Mouse (Mus musculus): ENCODE measurements around the gene Ntpcr. TPM values are rescaled to one million over a fixed set of nuclear protein-coding genes. Genes with fewer than 3 reads are reported as not detected.

Ntpcr gene
- polyA plus RNA-seq, 1 experiment = 27.4 TPM

DNA sequence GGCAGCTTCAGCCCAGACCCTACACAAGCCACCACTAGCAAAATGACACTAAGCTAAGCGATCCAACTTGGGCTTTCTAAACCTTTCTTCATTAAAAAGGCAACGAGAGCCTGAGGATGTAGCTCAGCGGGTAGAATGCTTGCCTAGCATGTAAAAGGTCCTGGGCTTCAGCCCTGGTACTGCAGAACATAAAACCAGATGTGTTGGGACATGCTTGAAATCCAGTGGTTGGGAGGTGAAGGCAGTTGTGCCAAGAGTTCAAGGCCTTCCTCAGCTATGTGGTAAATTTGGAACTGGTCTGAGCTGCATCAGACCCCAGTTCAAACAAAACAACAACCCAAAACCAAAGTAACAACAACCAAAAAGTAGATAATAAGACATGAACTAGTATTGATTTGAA lies 46.6 kb downstream of the Ntpcr start:
- H3K27me3 ChIP-seq (ENCODE audit: control insufficient read depth, insufficient read depth, low read length) = no peaks in the 10 kb centered on the region
- WGBS = 96% methylated on average over 3 of the region's 3 CpGs
- H3K36me3 ChIP-seq (ENCODE audit: control insufficient read depth, insufficient read depth, low read length) = no peaks in the 10 kb centered on the region
- DNase-seq = no peak
- TF ChIP-seq POLR2A (IDR thresholded peaks at IDR 0.05; ENCODE audit: control insufficient read depth, extremely low read depth, insufficient read depth, low read length, poor library complexity) = no peak
- TF ChIP-seq CTCF (IDR thresholded peaks at IDR 0.05; ENCODE audit: borderline replicate concordance, control insufficient read depth, extremely low read depth, insufficient read depth, low read length, poor library complexity) = no peak
- H3K27ac ChIP-seq (ENCODE audit: control insufficient read depth, insufficient read depth, low read length) = no peak overlapping the region
- H3K4me3 ChIP-seq (ENCODE audit: control insufficient read depth, insufficient read depth, low read length) = no peak overlapping the region
- no peaks in the 10 kb centered on the region for H3K4me1 ChIP-seq (replicated peaks; ENCODE audit: control insufficient read depth, insufficient read depth, low read length)

DNA sequence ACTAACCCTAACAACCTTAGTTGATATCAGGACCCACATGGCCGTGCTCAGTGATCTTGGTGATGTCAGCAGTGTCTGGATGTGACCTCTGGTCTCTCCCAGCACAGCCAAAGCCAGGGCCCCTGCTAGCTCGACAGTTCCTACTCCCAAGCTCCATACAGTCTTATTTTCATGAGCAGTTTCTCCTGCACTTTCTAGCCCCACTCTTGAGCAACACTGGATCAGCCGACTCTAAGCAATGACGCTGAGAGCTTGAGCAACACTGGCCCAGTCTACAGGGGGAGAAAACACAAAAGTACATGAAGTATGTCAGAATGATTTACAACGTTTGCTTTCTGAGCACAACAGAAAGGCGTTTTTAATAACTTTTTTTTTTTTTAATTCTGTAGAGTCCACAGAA lies 47.0 kb downstream of the Ntpcr start:
- Histone ChIP-seq H3K4me1 (replicated peaks; ENCODE audit: control insufficient read depth, insufficient read depth, low read length) (no peaks in the 10 kb centered on the region), H3K27me3 (ENCODE audit: control insufficient read depth, insufficient read depth, low read length) (no peaks in the 10 kb centered on the region), H3K4me3 (ENCODE audit: control insufficient read depth, insufficient read depth, low read length) (no peak overlapping the region), H3K36me3 (ENCODE audit: control insufficient read depth, insufficient read depth, low read length) (no peaks in the 10 kb centered on the region), H3K27ac (ENCODE audit: control insufficient read depth, insufficient read depth, low read length) (no peak overlapping the region)
- TF ChIP-seq CTCF (IDR thresholded peaks at IDR 0.05; ENCODE audit: borderline replicate concordance, control insufficient read depth, extremely low read depth, insufficient read depth, low read length, poor library complexity) (no peak), POLR2A (IDR thresholded peaks at IDR 0.05; ENCODE audit: control insufficient read depth, extremely low read depth, insufficient read depth, low read length, poor library complexity) (no peak)
- 83% methylated on average over 6 of the region's 6 CpGs for WGBS
- no peak for DNase-seq

DNA sequence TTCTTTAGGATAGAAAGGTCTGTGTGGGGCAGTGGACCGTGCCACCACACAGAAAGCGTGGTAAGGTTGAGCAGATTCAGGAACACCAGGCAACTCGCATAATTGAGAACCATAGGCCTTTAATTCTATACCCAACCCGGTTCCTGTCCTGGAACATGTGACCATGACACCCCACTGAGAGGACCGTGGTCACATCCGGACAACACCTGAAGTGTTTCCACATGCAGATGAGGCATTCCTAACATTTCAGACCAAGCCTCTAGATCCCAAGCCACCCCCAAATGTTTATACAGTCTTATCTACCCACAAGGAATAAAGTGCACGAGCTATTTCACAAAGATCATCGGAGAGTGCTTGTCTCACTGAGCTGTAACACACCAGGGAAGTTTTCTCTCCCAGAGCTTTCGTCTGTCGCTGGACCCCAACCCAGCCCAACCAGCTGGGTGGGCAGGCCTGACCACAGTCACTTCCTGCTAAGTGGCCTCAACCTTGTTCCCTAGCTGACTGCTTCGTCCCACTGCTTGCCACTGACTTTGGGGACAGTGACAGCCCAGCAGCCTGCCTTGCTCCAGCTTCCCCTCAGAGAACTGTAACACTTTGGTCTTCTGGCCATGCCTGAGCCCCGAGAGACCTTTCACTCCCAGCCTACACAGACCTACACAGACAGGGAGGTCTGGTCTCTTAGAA lies 47.9 kb downstream of the Ntpcr start:
- Histone ChIP-seq H3K27ac (ENCODE audit: control insufficient read depth, insufficient read depth, low read length) (no peak overlapping the region), H3K36me3 (ENCODE audit: control insufficient read depth, insufficient read depth, low read length) (no peaks in the 10 kb centered on the region), H3K27me3 (ENCODE audit: control insufficient read depth, insufficient read depth, low read length) (no peaks in the 10 kb centered on the region), H3K4me1 (replicated peaks; ENCODE audit: control insufficient read depth, insufficient read depth, low read length) (no peaks in the 10 kb centered on the region), H3K4me3 (ENCODE audit: control insufficient read depth, insufficient read depth, low read length) (no peak overlapping the region)
- TF ChIP-seq CTCF (IDR thresholded peaks at IDR 0.05; ENCODE audit: borderline replicate concordance, control insufficient read depth, extremely low read depth, insufficient read depth, low read length, poor library complexity) = no peak
- TF ChIP-seq POLR2A (IDR thresholded peaks at IDR 0.05; ENCODE audit: control insufficient read depth, extremely low read depth, insufficient read depth, low read length, poor library complexity) = no peak
- no peak for DNase-seq
- WGBS = 56% methylated on average over 12 of the region's 12 CpGs

- no peak for TF ChIP-seq CTCF (IDR thresholded peaks at IDR 0.05; ENCODE audit: borderline replicate concordance, control insufficient read depth, extremely low read depth, insufficient read depth, low read length, poor library complexity)
- TF ChIP-seq POLR2A (IDR thresholded peaks at IDR 0.05; ENCODE audit: control insufficient read depth, extremely low read depth, insufficient read depth, low read length, poor library complexity) = no peak
- whole genome bisulfite sequencing = 94% methylated on average over 5 of the region's 5 CpGs
- Histone ChIP-seq H3K4me3 (ENCODE audit: control insufficient read depth, insufficient read depth, low read length) (no peak overlapping the region), H3K27me3 (ENCODE audit: control insufficient read depth, insufficient read depth, low read length) (no peaks in the 10 kb centered on the region), H3K27ac (ENCODE audit: control insufficient read depth, insufficient read depth, low read length) (no peak overlapping the region), H3K36me3 (ENCODE audit: control insufficient read depth, insufficient read depth, low read length) (no peaks in the 10 kb centered on the region), H3K4me1 (replicated peaks; ENCODE audit: control insufficient read depth, insufficient read depth, low read length) (no peaks in the 10 kb centered on the region)
- DNase-seq = no peak
These were observed 49.2 kb downstream of the Ntpcr start for GRCm38 (mm10) chr8:125778919-125779318.

- no peak for DNase-seq
- Histone ChIP-seq H3K27me3 (ENCODE audit: control insufficient read depth, insufficient read depth, low read length) (no peaks in the 10 kb centered on the region), H3K4me3 (ENCODE audit: control insufficient read depth, insufficient read depth, low read length) (no peak overlapping the region), H3K36me3 (ENCODE audit: control insufficient read depth, insufficient read depth, low read length) (no peaks in the 10 kb centered on the region), H3K4me1 (replicated peaks; ENCODE audit: control insufficient read depth, insufficient read depth, low read length) (no peaks in the 10 kb centered on the region), H3K27ac (ENCODE audit: control insufficient read depth, insufficient read depth, low read length) (no peak overlapping the region)
- TF ChIP-seq CTCF (IDR thresholded peaks at IDR 0.05; ENCODE audit: borderline replicate concordance, control insufficient read depth, extremely low read depth, insufficient read depth, low read length, poor library complexity) = no peak
- TF ChIP-seq POLR2A (IDR thresholded peaks at IDR 0.05; ENCODE audit: control insufficient read depth, extremely low read depth, insufficient read depth, low read length, poor library complexity) = no peak
- 78% methylated on average over 8 of the region's 8 CpGs for WGBS
These were observed 49.9 kb downstream of the Ntpcr start for GRCm38 (mm10) chr8:125779656-125780055.

DNA sequence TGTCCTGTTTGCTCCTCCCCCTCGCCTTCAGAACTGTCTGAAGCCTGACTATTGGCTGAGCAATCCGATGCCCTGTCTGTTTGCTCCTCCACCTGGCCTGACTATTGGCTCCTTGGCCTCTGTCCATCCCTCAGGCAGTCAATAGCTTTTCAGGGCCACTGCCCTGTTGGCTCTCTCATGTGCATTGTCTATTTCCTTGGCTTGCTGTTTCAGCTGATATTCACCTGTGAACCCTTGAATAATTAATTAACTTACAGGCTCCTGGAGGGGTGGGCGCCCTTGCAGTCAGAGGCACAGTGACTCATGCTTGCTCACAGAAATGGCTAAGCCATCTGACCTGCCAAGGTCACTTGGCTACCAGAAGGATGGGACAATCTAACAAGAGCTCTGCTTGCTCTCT lies 52.4 kb downstream of the Ntpcr start:
- Histone ChIP-seq H3K4me3 (ENCODE audit: control insufficient read depth, insufficient read depth, low read length) (no peak overlapping the region), H3K4me1 (replicated peaks; ENCODE audit: control insufficient read depth, insufficient read depth, low read length) (no peaks in the 10 kb centered on the region), H3K36me3 (ENCODE audit: control insufficient read depth, insufficient read depth, low read length) (no peaks in the 10 kb centered on the region), H3K27me3 (ENCODE audit: control insufficient read depth, insufficient read depth, low read length) (no peaks in the 10 kb centered on the region), H3K27ac (ENCODE audit: control insufficient read depth, insufficient read depth, low read length) (no peak overlapping the region)
- no peak for DNase-seq
- no peak for TF ChIP-seq CTCF (IDR thresholded peaks at IDR 0.05; ENCODE audit: borderline replicate concordance, control insufficient read depth, extremely low read depth, insufficient read depth, low read length, poor library complexity)
- TF ChIP-seq POLR2A (IDR thresholded peaks at IDR 0.05; ENCODE audit: control insufficient read depth, extremely low read depth, insufficient read depth, low read length, poor library complexity) = no peak
- 95% methylated on average over 3 of the region's 3 CpGs for WGBS

DNA sequence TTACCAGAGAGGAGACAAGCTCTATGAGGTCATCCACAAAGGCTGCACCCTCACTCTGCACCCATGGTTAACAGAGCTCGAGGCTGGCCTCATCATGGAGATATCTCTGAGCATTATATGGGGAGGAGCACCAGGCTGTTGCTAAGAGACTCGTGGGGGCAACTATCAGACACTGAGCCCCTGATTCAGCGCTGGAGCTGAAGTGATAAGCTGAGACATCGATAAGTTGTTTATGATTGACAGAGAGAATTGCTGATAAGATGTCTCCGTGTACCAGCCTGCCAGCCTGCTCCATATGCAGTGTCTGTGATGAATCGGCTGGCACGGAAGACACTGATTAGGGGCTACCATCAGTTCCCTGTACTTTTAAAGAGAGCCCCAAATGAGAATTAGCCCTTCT lies 57.1 kb downstream of the Ntpcr start:
- TF ChIP-seq POLR2A (IDR thresholded peaks at IDR 0.05; ENCODE audit: control insufficient read depth, extremely low read depth, insufficient read depth, low read length, poor library complexity) = no peak
- TF ChIP-seq CTCF (IDR thresholded peaks at IDR 0.05; ENCODE audit: borderline replicate concordance, control insufficient read depth, extremely low read depth, insufficient read depth, low read length, poor library complexity) = no peak
- whole genome bisulfite sequencing = 88% methylated on average over 7 of the region's 7 CpGs
- Histone ChIP-seq H3K4me1 (replicated peaks; ENCODE audit: control insufficient read depth, insufficient read depth, low read length) (no peaks in the 10 kb centered on the region), H3K36me3 (ENCODE audit: control insufficient read depth, insufficient read depth, low read length) (no peaks in the 10 kb centered on the region), H3K27ac (ENCODE audit: control insufficient read depth, insufficient read depth, low read length) (no peak overlapping the region), H3K27me3 (ENCODE audit: control insufficient read depth, insufficient read depth, low read length) (no peaks in the 10 kb centered on the region), H3K4me3 (ENCODE audit: control insufficient read depth, insufficient read depth, low read length) (no peak overlapping the region)
- no peak for DNase-seq
